Mouse (Mus musculus) brown adipose tissue, adult 24 weeks (tissue): ENCODE data around the gene Kcnd2. TPM values are rescaled to one million over a fixed set of nuclear protein-coding genes. Genes with fewer than 3 reads are reported as not detected.

Experiments used
- H3K27ac ChIP-seq: fragments of 200-500 bp; replicated peaks from 2 replicates; pipeline ENCODE4 v1.5.1; 2012; ENCODE audit warnings: low read depth, mild to moderate bottlenecking, low read length
- H3K4me1 ChIP-seq: fragments of 200-500 bp; 2 replicates; pipeline ENCODE4 v1.6.1; 2012; ENCODE audit warnings: low read length, mixed read lengths; ENCODE audit not compliant: control insufficient read depth, insufficient read depth, insufficient read length
- H3K4me3 ChIP-seq: fragments of 200-500 bp; 2 replicates; pipeline ENCODE4 v1.5.1; 2012; ENCODE audit warnings: low read depth, mild to moderate bottlenecking, low read length, moderate library complexity; ENCODE audit not compliant: insufficient read depth
- polyA plus RNA-seq: library from polyadenylated mRNA; stranded (reverse); fragments of >200 nt; gene quantifications from 2 replicates; pipeline ENCODE4 v1.2.4, GENCODE M21; 2012; ENCODE audit not compliant: missing spikeins, insufficient read depth, insufficient read length

Gene Kcnd2
- polyA plus RNA-seq, 1 experiment, result not detected

DNA sequence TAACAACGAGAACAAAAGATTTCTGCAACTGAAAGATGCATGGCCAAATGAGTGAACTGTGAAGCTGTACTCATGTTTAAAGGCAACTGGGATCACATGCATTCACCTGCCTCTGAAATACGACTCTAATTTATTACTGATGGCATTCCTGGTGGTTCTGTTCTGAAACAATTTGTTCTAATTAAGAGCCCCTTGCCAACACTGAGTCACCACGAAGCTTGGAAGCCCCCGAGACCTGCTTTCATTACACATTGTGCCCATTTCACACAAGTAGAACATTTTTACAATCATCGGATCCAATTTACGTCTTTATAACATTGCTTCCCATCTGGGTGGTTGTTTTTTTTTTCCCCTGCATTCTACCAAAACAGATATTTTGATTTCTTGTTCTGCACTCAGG lies 485.8 kb downstream of the Kcnd2 start:
- no peak overlapping the region for H3K27ac ChIP-seq
- no peaks in the 10 kb centered on the region for H3K4me1 ChIP-seq
- no peak overlapping the region for H3K4me3 ChIP-seq

DNA sequence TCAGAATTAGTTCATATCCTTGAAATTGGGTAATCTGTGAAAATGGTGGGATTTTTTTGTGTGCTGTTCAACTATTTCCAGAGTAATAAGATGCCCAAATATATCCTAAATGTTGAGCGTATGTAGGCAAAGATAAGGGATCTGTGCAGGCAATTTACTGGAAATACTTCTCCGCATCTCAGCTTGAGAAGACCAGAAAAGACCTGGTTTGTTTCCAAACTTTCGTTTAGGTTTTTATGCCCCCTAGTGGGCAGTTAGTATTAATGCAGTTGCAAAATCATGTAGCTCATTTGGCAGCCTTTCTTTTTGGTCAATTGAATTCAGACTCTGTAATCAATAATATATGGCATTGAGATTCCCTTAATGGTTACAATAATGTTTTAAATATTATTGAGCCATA lies 493.9 kb downstream of the Kcnd2 start:
- no peak overlapping the region for H3K4me3 ChIP-seq
- H3K4me1 ChIP-seq, result no peaks in the 10 kb centered on the region
- no peak overlapping the region for H3K27ac ChIP-seq

GRCm38 (mm10) chr6:21719121-21719520 lies 503.8 kb downstream of the Kcnd2 start:
- Histone ChIP-seq H3K4me1 (no peaks in the 10 kb centered on the region), H3K4me3 (no peak overlapping the region), H3K27ac (no peak overlapping the region)

- no peak overlapping the region for H3K27ac ChIP-seq
- no peak overlapping the region for H3K4me3 ChIP-seq
- H3K4me1 ChIP-seq, result no peaks in the 10 kb centered on the region
These were observed 506.9 kb downstream of the Kcnd2 start for GRCm38 (mm10) chr6:21722238-21722637.

DNA sequence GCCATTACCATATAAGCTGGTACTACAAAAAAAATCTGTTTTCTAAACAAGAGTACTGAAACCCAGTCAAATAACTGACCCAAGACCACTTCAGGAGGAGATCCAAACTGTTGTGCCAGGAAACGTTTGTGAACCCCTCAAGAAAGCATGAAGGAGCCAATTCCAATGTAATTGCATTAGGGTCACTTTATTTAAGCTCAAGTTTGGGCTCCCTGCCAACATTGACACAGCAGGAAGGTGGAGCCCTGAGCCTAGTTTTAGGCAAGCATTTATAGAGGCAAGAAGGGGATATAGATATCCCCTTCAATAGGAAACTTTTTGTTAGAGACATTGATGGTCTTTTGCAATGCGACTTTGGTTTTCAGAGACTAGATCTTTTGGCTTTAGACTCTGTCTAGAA lies 525.3 kb downstream of the Kcnd2 start:
- no peak overlapping the region for H3K27ac ChIP-seq
- H3K4me3 ChIP-seq, result no peak overlapping the region
- H3K4me1 ChIP-seq, result no peaks in the 10 kb centered on the region

DNA sequence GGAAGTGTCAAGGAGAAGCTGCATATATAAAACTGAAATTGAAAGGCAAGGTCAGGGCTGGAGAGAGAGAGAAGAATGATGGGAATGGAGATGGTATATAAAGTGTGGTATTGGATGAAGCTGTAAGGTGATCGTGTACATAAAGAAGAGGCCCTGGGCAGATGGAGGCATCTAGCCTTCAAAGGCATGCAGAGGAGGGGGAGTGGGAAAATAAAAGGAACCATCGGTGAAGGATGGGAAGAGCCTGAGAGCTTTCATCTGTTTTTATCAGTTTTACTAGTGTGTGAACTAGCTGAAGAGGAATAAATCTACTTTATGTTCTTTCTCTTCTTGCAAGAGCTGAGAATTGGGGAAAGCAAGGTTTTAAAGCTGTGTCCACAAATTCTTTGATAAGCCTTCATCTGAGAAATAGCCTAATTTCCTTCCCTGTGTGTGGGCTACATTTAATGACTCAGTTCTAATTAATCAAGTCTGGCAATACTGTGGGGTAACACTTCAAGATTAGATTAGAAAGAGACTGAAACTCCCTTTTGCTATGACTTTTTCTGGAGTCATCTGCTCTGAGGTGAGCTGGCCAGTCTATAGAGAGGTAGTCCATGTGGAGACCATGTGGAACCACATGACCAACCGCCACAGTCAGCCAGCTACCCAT lies 529.4 kb downstream of the Kcnd2 start:
- H3K4me3 ChIP-seq, result no peak overlapping the region
- no peaks in the 10 kb centered on the region for H3K4me1 ChIP-seq
- no peak overlapping the region for H3K27ac ChIP-seq

- no peaks in the 10 kb centered on the region for H3K4me1 ChIP-seq
- no peak overlapping the region for H3K4me3 ChIP-seq
- H3K27ac ChIP-seq, result no peak overlapping the region
These were observed 532.2 kb downstream of the Kcnd2 start for GRCm38 (mm10) chr6:21747536-21747935.

- no peaks in the 10 kb centered on the region for H3K4me1 ChIP-seq
- no peak overlapping the region for H3K4me3 ChIP-seq
- H3K27ac ChIP-seq, result no peak overlapping the region; the same call in 1 of the 2 replicates
These were observed 552.5 kb downstream of the Kcnd2 start for GRCm38 (mm10) chr6:21767787-21768221.

GRCm38 (mm10) chr6:21768745-21769446 lies 553.6 kb downstream of the Kcnd2 start:
- H3K4me1 ChIP-seq, result no peaks in the 10 kb centered on the region
- no peak overlapping the region for H3K4me3 ChIP-seq
- H3K27ac ChIP-seq, result peak overlapping the region; percentile 77

DNA sequence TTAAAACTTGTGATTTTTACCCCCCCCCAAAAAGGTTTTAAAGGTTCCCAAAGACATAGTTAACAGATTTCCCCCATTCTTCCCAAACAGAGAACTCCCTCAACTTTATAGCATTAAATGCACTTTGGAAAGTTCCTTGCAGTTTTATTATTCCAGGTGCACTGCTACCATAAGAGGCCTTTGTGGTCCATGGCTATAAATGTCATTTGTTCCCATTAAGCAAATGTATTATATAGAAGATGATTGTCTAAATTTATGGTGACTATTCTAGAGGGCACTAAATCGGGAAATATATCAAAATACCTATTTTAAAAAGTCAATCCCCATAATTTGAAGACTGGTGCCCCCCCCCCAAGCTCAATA lies 554.1 kb downstream of the Kcnd2 start:
- Histone ChIP-seq H3K4me1 (no peaks in the 10 kb centered on the region), H3K27ac (no peak overlapping the region), H3K4me3 (no peak overlapping the region)

DNA sequence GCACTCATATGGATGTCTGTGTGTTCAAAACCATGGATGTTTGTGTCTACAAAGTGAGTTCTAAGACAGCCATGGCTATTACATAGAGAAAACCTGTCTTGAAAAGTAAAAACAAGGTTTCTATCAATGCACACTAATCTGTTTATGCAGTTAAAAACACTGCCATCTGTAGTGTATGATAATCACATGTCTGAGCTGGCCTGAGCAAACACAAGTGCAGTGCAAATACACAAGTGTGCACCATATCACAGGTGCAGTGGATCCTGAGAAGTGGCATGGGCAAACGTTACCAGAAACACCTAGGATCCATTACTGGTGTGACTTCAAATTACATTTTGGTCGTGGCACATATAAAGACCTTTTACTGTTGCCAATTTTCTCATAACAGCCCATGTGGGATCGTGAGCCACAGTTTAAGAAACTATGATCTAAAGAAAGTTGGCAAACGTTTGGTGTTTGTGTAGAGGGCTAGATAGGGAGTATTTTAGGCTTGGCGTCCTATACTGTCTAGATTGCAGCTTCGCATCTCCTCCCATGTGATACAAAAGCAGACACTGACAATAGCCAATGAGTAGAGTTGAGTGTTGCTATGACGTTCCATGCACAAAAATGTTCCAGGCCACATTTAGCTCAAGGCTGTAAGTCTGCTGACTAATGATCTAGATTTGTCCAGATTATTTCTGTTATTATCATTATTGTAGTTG lies 559.1 kb downstream of the Kcnd2 start:
- H3K4me1 ChIP-seq, result no peaks in the 10 kb centered on the region
- H3K27ac ChIP-seq, result no peak overlapping the region
- H3K4me3 ChIP-seq, result no peak overlapping the region
